Mouse (Mus musculus) testis, postnatal 14 days (tissue): Measurements from ENCODE around the gene Katnbl1.
"Not testable (repeated sequence)": the region's sequence is repeated elsewhere in the genome, so short reads cannot be mapped to it uniquely, and the experiment has no call there.

Experiments used
- DNase-seq: peaks from one replicate; pipeline ENCODE4 v3.0.0; 2021; ENCODE audit warnings: low spot score

Katnbl1 gene

DNA sequence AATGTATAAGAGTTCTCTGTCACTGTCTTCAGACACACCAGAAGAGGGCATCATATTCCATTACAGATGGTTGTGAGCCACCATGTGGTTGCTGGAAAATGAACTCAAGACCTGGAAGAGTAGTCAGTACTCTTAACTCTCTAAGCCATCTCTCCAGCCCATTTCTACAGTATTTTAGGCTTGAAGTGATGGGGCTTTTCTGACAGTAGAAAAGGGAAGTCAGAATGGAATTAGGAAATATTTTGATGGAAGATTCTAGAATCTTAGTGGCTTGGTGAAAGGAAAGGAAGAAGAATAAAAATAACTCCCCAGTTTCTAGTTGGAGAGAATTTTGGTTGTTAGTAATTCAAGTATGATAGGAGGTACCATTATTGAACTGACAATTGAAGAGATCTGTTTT, 14.9 kb downstream of the Katnbl1 start:
- DNase-seq = no peak

GRCm38 (mm10) chr2:112396649-112397048, 17.6 kb downstream of the Katnbl1 start:
- DNase-seq = no peak

DNA sequence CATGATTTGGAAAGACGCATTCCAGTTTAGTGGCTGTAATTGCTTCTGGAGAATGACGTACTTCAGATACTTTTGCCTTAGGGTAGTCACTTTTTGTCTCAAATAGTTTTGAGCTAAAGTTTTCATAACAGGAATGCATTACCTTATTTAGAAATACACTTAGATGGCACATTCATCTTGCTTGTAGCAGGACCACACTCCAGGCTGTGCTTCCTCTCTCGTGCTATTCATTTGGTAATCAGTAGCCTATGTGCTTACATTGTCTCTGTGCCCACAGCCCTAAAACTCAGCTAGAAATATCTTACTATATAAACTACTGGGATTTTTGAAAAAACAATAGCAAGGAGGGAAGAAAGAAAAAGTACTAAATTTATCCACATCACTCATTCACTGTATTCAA, 28.0 kb downstream of the Katnbl1 start:
- no peak for DNase-seq

- DNase-seq = no peak
These were observed 46.3 kb downstream of the Katnbl1 start for GRCm38 (mm10) chr2:112425308-112425707.

DNA sequence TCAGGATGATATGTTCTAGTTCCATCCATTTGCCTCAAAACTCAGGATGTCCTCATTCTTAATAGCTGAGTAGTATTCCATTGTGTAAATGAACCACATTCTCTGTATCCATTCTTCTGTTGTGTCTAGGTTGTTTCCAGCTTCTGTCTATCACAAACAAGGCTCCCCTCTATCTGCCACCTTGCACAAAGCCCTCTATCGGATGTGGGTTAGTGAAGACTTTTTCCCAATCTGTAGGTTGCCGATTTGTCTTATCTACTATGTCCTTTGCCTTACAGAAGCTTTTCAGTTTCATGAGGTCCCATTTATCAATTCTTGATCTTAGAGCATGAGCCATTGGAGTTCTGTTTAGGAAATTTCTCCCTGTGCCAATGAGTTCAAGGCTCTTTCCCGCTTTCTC, 49.5 kb downstream of the Katnbl1 start:
- not testable (repeated sequence) for DNase-seq

DNA sequence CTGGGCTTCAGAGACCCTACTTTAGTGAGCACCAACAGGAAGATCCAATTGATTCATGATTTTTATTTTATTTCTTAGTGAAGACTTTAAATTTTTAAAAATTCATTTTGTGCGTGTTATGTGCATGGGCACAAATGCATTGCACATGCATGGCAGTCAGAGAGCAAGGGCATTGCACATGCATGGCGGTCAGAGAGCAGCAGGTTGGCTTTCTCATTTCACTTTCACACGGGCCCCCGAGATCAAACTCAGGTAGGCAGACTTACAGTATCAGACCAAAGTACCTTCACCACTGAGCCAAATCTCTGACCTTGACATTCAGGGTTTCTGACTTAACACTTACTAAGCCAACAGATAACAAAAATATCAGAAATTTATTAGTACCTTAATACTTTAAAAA, 50.7 kb downstream of the Katnbl1 start:
- DNase-seq = no peak

GRCm38 (mm10) chr2:112430403-112430802, 51.4 kb downstream of the Katnbl1 start:
- no peak for DNase-seq

DNA sequence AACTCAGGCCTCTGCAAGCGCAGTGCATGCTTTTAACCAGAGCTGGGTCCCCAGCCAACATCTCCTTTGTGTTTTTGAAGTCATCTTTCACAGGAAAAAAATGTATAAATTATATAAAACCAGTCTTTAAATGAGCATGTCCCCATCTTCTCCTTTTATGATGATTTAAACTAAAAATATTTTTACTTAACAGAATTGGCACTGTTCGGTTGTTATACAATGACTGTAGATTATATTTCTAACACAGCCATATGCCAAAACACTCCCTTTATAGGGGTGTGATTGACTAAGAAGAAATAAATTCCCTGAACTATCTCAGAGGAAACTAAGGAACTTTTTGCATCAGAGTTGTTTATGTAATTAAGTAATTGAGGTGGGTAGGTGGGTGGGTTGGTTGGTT, 53.5 kb downstream of the Katnbl1 start:
- DNase-seq = no peak

GRCm38 (mm10) chr2:112433359-112433758, 54.3 kb downstream of the Katnbl1 start:
- no peak for DNase-seq

DNA sequence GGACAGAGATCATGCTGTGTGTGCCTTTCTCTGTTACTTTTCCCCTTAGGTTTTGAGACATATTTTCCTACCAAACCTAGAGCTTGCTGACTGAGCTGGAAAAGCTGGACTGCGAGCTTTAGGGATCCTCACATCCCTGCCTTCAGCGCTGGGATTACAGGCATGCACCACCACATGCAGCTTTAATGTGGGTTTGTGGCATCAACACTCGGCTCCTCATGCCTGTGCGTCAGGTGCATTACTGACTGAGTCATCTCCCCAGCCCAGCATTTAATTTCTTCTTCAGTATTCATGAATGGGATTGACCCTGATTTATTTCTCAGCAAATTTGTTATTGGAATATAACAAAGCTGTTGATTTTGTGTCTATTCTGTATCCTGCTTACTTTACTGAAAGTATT, 57.3 kb downstream of the Katnbl1 start:
- no peak for DNase-seq

DNA sequence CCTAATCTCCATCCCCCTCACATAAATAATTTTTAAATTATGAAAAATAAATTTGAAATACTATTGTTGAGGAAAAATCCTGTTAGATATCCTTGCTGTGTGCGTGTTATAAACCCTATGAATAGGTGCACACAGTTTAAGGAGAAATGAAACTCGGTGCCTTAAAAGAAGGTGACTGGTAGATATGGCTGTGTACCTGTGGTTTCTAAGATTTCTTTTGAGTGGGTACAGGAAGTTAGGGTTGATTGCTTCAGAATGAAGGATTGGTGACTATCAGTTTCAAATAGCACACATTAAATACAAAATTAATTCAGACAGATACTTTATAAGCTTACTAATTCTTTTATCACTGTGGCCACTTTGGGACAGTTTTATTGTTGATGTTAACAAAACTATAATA, 58.6 kb downstream of the Katnbl1 start:
- no peak for DNase-seq

GRCm38 (mm10) chr2:112443491-112443890, 64.5 kb downstream of the Katnbl1 start:
- DNase-seq = no peak

- DNase-seq = no peak
These were observed 66.5 kb downstream of the Katnbl1 start for GRCm38 (mm10) chr2:112445511-112445910.

- DNase-seq = not testable (repeated sequence)
These were observed 69.0 kb downstream of the Katnbl1 start for GRCm38 (mm10) chr2:112448046-112448445.

DNA sequence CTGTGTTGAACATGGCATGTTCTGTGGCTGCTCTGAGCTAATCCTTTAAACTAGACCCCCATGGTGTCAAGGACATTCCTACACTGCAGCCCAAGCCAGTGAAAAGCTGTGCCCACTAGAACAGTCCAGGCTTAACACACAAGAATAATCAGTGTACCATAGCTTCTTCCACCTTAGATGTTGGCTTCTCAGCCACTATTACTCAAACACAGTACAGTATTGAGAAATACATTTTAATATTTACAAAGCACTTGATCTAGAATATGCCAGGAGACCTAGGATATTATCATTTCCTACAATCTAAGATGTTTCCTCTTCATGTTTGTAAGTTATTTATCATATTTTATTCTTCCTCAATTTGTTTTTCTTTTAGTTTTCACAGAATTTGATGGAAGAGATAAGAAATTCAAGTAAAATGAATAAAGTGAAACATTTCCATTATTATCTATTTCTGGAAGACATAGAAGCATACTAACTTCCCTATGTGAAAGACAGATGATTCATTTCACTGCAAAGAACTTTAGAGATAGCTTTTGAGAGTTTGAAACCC, 69.6 kb downstream of the Katnbl1 start:
- no peak for DNase-seq

DNA sequence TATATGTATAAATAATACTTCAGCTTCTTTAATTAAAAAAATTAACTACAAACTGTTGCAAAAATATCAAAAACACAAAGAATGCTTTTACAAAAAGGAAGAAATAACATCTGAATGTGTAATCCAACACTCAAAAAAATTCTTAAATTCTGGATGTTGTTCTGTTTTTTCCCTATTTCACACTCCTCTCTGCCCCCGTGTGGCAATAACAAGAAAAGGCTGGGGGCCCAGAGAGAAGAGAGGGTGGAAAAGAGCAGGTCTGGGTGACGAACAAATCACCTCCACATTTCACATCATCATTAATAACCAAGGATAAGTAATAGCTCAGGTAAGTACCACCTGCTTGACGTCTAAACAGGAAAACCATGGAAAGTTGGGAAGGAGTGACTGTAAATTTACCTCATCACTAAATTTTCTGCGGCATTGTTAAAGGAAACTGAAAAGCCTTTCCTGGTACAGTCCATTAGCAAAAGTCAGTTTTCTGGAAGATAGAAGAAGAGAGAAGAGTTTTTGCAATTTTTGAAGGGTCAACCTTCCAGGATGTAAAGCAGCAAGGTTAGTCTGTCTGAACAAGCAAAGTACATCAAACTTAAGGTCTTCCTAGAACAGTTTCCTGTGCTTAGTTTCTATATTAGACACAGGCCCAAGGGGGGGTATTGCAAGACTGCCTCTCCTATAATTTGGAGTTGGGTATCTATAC, 70.7 kb downstream of the Katnbl1 start:
- DNase-seq = no peak

DNA sequence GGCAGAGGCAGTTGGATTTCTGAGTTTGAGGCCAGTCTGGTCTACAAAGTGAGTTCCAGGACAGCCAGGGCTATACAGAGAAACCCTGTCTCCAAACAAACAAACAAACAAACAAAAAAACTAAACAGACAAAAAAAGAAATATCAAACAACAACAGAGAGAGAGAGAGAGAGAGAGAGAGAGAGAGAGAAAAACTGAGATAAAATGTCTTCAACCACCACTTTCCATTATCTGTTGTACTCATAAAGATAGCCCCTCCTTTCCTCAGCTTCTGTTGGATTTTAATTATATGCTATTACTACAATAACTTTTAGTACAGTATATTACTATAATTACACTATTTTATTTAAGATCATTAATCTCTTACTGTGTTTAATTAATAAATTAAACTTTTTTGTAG, 73.5 kb downstream of the Katnbl1 start:
- not testable (repeated sequence) for DNase-seq

GRCm38 (mm10) chr2:112454125-112454861, 75.3 kb downstream of the Katnbl1 start:
- DNase-seq = no peak

GRCm38 (mm10) chr2:112454862-112455564, 76.0 kb downstream of the Katnbl1 start, which contains the start of gene Emc7:
Gene Emc7, plus strand, starts transcription at chr2:112454997.
- peak; percentile 97 for DNase-seq

GRCm38 (mm10) chr2:112460557-112460956, 81.5 kb downstream of the Katnbl1 start:
- DNase-seq = no peak
